Comparison of ENCODE assay signal across 8 mouse cellular contexts in genomic region chrX:151045850-151046249, GRCm38 (mm10). TPM values are rescaled to one million over a fixed set of nuclear protein-coding genes. Genes with fewer than 3 reads are reported as not detected.
DNase-seq lines count a peak whose midpoint lies in the region; ATAC-seq and TF ChIP-seq lines count a peak whose summit lies in the region.

Fgd1 (plus strand) TSS chrX:151046150.

- no peak within 1 kb of the TSS for H3K27ac ChIP-seq in thymus, adult 2 months (ENCODE audit: control insufficient read depth, insufficient read depth, low read length)
- H3K27ac ChIP-seq in olfactory bulb, adult 2 months (ENCODE audit: insufficient read depth, low read depth, low read length) = 0 out of 2 replicates have a peak within 1 kb of the TSS, but pooled peaks have one; percentile 31

- no peak for ATAC-seq in erythroblast, adult 5-6 weeks (replicated peaks; ENCODE audit: low FRiP score, poor library complexity, severe bottlenecking)

- DNase-seq in thymus, adult 2 months = no peak
- DNase-seq in thymus, postnatal 0 days (ENCODE audit: low spot score) = no peak
- no peak for DNase-seq in left cerebral cortex, postnatal 14 days (ENCODE audit: low spot score in 2 of 2)
- no peak for DNase-seq in retina, embryonic 14.5 days (ENCODE audit: low spot score)
- DNase-seq in gastrocnemius, postnatal 36 days = no peak

- 98% methylated on average over 8 of the region's 8 CpGs for WGBS in thymus, adult 2 months
- 93% methylated on average over 8 of the region's 8 CpGs for WGBS in olfactory bulb, adult 2 months

- no peaks in the 10 kb centered on the region for H3K4me1 ChIP-seq in erythroblast, embryonic 14.5 days (ENCODE audit: control insufficient read depth)
- H3K4me1 ChIP-seq in thymus, adult 2 months (replicated peaks; ENCODE audit: control insufficient read depth, insufficient read depth, low read length) = peaks cover 4% of the 10 kb centered on the region
- peaks cover 6% of the 10 kb centered on the region for H3K4me1 ChIP-seq in olfactory bulb, adult 2 months (ENCODE audit: control insufficient read depth, insufficient read depth, low read length)

- TF ChIP-seq CTCF in thymus, adult 2 months (IDR thresholded peaks at IDR 0.05; ENCODE audit: borderline replicate concordance, control insufficient read depth, extremely low read depth, insufficient read depth, low read length, poor library complexity) = no peak
- no peak for TF ChIP-seq CTCF in olfactory bulb, adult 2 months (IDR thresholded peaks at IDR 0.05; ENCODE audit: insufficient read depth, low read depth, low read length)

- H3K27me3 ChIP-seq in erythroblast, embryonic 14.5 days (ENCODE audit: control insufficient read depth) = peaks cover 48% of the 10 kb centered on the region
- no peaks in the 10 kb centered on the region for H3K27me3 ChIP-seq in thymus, adult 2 months (ENCODE audit: control insufficient read depth, insufficient read depth, low read length)

- intact Hi-C loops in left cerebral cortex, postnatal 14 days (cut with DNase I) = no loop called here
- intact Hi-C loops in gastrocnemius, postnatal 36 days (cut with DNase I) = no loop called here

- H3K36me3 ChIP-seq in erythroblast, embryonic 14.5 days (ENCODE audit: control insufficient read depth) = no peaks in the 10 kb centered on the region
- H3K36me3 ChIP-seq in thymus, adult 2 months (ENCODE audit: control insufficient read depth, insufficient read depth, low read length) = no peaks in the 10 kb centered on the region

- peak within 1 kb of the TSS; percentile 46 for H3K4me3 ChIP-seq in erythroblast, embryonic 14.5 days (replicated peaks)
- peak within 1 kb of the TSS; percentile 70 for H3K4me3 ChIP-seq in thymus, adult 2 months (ENCODE audit: control insufficient read depth, insufficient read depth, low read length)
- peak within 1 kb of the TSS; percentile 61 for H3K4me3 ChIP-seq in olfactory bulb, adult 2 months (ENCODE audit: insufficient read depth, low read depth, low read length)

- TF ChIP-seq POLR2A in thymus, adult 2 months (IDR thresholded peaks at IDR 0.05; ENCODE audit: control insufficient read depth, extremely low read depth, insufficient read depth, low read length, poor library complexity) = no peak
- no peak for TF ChIP-seq POLR2A in olfactory bulb, adult 2 months (IDR thresholded peaks at IDR 0.05; ENCODE audit: insufficient read depth, low read depth, low read length)

- H3K9me3 ChIP-seq in erythroblast, embryonic 14.5 days (ENCODE audit: control insufficient read depth, low read length) = peaks cover 21% of the 10 kb centered on the region

RNA-seq across cellular contexts. Expression of gene Fgd1, which starts in this region (rescaled TPM):
- 0.04 TPM in 1 of 2 replicates, not detected in the other for polyA plus RNA-seq in erythroblast, embryonic 14.5 days (2012)
- total RNA-seq in erythroblast, adult 5-6 weeks (2015; ENCODE audit: low replicate concordance) = not detected in 2 replicates
- 2.6 TPM in 1 of 2 replicates, not detected in the other for total RNA-seq in erythroblast, adult 5-6 weeks (2017; ENCODE audit: low replicate concordance)
- polyA plus RNA-seq in thymus, adult 2 months (2012; rRNA removed) = 3.4 and 4.0 TPM in 2 replicates
- polyA plus RNA-seq in thymus, postnatal 0 days (2015; fragmentation: Nextera tagmentation; extraction: Ambion mirVana) = 1.1 and 2.0 TPM in 2 replicates
- total RNA-seq in left cerebral cortex, postnatal 14 days (2021) = 10 to 100 TPM; 21.6 to 23.0 TPM
- not detected in 2 replicates for polyA plus RNA-seq in olfactory bulb, adult 2 months (2012; ENCODE audit: insufficient read depth, insufficient read length, low replicate concordance, missing spikeins)
- total RNA-seq in gastrocnemius, postnatal 36 days (2021) = 1 to 10 TPM; 2.0 to 2.1 TPM

Comparison
In these comparisons a context has a peak if more than half of its experiments do, and no peak if none do; other contexts are left out.
1. RNA of gene Fgd1 (total RNA-seq): 21.6 to 23.0 TPM in left cerebral cortex, postnatal 14 days; 2.6 TPM in erythroblast, adult 5-6 weeks and 2.0 to 2.1 TPM in gastrocnemius, postnatal 36 days; every median in the first group is over 4 times any median in the second.
2. Peak in every context shown above with its lines, with median percentiles within 50 percentile points of each other: H3K4me3 ChIP-seq.